Mouse (Mus musculus): Measurements from ENCODE around the gene Shb.

Gene Shb

DNA sequence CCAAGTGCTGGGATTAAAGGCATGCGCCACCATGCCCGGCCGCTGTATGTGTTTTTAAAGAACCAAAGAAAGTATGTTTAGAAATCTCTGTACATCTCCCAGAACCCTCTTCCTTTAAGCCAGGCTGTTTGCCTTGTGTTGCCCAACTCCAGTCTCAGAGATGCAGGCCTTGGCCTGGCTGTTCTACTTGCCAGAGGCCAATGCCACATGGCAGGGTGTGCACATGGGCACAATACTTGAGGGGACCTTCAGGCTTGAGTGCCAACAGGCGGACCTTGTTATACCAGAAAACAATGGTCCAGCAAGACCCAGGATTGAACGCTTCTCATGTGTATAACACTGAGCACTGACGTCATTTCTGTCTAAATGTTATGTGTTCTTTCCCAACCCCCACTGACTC is 27.1 kb downstream of the Shb start:
- DNase-seq (ENCODE audit: low spot score), result no peak

DNA sequence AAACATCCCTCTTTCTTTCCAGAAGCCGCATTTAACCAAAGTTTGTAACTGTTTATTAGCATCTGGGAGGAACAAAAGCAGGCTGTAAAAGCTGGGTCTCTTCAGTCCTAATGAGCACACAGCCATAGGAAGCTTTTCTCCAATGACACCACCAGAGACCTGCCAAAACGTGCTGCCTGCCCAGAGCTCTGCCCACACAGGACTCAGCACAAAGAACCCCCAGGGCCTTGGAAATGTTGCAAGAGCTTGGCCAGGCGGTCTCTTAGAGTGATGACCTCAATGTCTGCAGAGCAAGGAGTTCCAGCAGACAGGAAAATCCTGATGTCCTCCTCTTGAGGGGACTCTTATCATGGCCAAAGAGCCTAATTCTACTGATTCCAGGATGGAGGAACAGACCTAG is 28.5 kb downstream of the Shb start:
- peak; percentile 46 for DNase-seq (ENCODE audit: low spot score)

- DNase-seq (ENCODE audit: low spot score), result no peak
Measured at GRCm38 (mm10) chr4:45503380-45503779, 28.9 kb downstream of the Shb start.

- DNase-seq (ENCODE audit: low spot score), result no peak
Measured at GRCm38 (mm10) chr4:45502002-45502401, 30.3 kb downstream of the Shb start.

DNA sequence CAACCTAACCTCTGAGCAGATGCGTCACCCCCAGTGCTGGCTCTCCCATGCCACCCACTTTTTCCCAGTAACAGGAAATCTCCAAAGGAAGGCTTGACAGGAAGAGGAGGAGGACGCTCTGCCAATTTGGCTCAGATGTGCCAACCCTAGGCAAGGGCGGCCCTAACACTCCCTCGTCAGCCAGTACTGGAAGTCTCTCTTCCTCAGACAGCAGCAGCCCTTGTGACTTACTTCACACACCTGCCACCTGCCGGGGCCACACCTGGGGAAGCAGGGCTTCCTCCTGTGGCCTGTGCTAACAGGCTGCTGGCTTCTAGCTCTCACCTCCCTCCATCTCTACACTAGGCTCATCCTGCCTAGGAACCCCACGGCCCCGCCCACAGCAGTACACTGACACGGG is 31.9 kb downstream of the Shb start:
- no peak for DNase-seq (ENCODE audit: low spot score)

DNA sequence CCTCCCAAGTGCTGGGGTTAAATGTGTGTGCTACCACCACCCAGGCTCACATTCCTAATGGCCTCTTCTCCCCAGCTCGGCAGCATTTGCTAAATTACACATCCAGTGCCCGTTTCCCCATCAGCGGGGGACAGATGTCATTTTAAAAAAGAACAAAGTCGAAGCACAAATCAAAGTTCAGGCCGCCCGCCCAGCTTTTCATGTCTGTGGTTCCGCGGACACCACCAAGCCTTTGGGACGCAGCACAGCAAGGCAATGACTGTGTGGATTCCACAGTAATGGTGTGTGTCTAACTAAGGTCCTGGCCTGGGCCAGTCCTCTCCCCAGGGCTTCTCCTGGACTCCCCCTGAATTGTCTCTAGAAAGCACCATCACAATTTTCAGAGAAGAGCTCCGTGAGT is 32.7 kb downstream of the Shb start:
- no peak for DNase-seq (ENCODE audit: low spot score)

- no peak for DNase-seq (ENCODE audit: low spot score)
Measured at GRCm38 (mm10) chr4:45499081-45499480, 33.2 kb downstream of the Shb start.

DNA sequence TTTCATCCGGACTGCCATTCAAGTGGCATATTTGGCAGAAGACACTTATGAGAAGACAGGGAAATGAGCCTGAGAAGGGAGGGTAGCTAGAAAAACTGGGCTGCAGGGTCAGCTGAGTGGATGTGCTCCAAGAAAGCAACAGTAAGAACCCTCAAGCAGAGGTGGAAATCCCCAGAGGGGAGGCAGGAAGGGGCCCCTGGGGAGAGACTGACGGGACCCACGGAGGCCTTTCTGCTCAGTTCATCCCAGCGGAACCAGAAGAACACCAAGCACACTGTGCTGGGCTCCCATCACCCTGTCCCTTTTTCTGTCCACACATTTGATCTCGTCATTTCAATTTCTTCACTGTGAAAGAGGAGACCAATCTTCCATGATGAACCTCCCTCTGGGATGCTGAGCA is 33.9 kb downstream of the Shb start:
- no peak for DNase-seq (ENCODE audit: low spot score)

GRCm38 (mm10) chr4:45497282-45497681 is 35.0 kb downstream of the Shb start:
- DNase-seq (ENCODE audit: low spot score), result no peak

GRCm38 (mm10) chr4:45495531-45496201 is 36.6 kb downstream of the Shb start:
- no peak for DNase-seq (ENCODE audit: low spot score)

GRCm38 (mm10) chr4:45493786-45494400 is 38.4 kb downstream of the Shb start:
- no peak for DNase-seq (ENCODE audit: low spot score)

- DNase-seq (ENCODE audit: low spot score), result no peak
Measured at GRCm38 (mm10) chr4:45493118-45493517, 39.2 kb downstream of the Shb start.

GRCm38 (mm10) chr4:45492681-45493081 is 39.6 kb downstream of the Shb start:
- no peak for DNase-seq (ENCODE audit: low spot score)

DNA sequence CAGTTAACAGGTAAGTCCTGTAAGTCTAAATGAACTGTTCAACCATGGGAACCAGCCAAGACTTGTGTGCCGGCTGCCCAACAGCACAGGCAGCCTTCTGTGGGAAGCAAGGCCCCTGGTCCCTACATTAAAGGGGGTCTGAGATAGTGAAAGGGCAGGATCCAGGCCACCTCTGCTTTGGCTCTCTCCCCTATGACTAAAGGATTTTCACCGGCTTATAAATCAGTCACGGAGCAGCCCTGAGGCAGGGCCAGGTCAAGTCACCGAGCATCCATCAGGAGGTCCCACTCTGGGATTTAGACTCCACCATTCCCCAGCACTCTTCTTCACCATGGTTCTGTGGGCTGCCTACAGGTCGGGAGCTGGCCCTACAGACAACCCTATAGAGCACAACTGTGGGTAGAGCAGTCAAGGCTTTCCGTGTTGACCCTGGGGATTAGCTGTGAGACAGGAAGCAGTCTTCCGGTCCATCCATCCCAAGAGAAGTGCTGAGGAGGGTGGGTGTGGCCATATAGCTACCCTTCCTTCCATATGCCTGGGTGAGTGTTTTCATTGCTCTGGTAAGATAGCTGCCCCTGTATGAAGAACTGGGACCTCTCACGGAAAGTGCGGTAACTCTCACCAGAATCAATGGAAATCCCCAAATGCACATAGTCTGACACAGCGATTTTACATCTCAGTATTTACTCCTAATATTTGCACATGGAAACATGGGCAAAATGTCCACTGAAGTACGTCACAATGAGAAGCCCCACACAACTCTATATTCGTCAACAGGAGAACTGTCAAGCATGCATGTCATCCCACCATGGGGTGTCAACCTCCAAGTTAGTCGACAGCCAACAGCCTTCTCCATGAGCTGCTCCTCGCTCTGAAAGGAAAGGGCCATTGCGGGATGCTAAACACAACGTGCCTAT is 40.3 kb downstream of the Shb start:
- DNase-seq (ENCODE audit: low spot score), result no peak

- DNase-seq (ENCODE audit: low spot score), result no peak
Measured at GRCm38 (mm10) chr4:45491119-45491679, 41.1 kb downstream of the Shb start.

DNA sequence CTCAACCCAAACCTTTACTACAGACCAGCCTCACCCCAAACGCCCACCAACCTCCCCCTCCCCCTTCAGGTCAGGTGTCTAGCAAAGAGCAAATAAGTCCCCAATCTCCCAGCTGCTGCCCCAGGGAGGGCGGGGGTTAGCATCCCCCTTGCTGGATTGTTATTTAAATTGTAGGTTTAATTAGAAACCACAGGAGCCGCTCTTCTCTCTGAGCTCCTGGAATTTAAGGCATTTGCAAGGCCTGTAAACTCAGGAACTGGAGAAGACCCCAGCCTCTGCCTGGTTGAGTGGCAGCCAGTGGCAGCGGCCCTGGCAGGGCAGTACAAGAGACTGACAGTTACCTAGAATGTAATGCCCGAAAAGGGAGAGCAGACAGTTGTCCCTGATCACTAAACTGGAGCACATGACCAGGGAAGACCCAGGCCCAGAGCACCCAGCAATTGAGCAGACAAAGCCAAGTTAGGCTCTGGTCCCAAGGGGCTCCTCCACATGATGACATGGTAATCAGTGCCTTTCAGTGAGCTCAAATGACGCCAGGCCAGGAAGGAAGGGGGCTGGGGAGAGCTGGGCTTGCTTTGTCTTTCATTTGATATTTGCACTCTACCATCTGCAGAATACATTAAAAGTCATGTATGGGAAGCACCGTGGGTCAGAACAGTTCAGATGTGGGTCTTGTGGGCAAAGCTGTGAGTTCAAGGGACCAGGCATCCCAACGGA is 42.1 kb downstream of the Shb start:
- DNase-seq (ENCODE audit: low spot score), result no peak

DNA sequence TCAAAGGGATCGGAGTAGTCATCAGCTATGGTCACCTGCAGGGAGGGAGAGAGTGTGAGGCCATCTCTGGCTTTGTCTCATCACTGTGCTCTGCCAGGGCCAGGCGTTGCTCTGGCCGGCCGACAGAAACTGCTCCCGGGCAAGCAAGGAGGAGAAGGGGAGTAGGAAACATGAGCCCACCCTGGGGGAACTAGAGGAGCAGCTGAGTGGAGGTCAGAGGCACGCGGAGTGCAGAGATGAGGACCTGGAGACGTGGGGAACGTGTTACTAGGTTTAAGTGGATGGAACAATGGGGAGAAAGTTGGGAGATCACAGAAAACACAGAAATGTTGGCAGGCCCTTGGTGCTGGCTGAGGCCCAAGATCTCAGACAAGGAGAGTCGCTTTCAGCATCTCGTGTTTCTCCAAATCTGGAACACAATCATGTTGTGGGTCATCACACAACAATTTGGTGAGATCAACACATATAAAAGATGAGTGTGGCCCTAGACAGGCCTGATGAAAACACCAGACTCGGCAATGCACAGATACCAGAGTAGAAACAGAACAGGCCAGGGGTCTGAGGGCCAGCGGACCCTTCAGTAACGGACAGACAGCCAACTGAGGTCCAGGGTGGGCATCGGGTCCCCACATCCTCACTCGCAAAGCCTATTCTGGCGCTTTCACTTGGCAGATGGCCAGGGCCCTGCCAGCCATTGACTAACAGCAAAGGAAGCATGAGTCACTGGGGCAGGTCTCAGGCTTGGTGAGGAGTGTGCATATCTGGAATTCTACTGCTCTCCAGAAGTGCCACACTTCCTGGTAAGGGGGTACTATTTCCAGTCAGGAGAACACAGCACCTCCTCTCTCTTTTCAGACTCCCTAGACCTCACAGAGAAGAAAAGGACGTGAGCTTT is 42.9 kb downstream of the Shb start:
- peak; percentile 65 for DNase-seq (ENCODE audit: low spot score)

- peak; percentile 54 for DNase-seq (ENCODE audit: low spot score)
Measured at GRCm38 (mm10) chr4:45487681-45488081, 44.6 kb downstream of the Shb start.

DNA sequence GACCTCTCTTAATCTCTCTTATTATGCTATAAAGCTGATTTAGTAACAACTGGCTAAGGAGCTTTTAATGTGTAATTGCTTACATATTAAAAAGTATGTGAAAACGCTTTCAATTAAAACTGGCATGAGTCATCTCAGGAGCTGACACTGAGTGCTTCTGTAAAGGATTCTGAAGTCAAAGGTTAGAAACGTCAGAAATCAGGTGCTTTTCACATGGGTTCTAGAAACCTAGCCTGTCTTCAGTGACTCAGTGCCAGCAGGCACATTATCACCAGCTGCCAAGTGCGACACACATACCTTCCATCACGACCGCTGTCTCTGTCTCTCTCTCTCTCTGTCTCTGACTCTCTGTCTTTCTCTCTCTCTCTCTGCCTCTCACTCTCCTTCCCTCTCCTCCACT is 47.2 kb downstream of the Shb start:
- no peak for DNase-seq (ENCODE audit: low spot score)

DNA sequence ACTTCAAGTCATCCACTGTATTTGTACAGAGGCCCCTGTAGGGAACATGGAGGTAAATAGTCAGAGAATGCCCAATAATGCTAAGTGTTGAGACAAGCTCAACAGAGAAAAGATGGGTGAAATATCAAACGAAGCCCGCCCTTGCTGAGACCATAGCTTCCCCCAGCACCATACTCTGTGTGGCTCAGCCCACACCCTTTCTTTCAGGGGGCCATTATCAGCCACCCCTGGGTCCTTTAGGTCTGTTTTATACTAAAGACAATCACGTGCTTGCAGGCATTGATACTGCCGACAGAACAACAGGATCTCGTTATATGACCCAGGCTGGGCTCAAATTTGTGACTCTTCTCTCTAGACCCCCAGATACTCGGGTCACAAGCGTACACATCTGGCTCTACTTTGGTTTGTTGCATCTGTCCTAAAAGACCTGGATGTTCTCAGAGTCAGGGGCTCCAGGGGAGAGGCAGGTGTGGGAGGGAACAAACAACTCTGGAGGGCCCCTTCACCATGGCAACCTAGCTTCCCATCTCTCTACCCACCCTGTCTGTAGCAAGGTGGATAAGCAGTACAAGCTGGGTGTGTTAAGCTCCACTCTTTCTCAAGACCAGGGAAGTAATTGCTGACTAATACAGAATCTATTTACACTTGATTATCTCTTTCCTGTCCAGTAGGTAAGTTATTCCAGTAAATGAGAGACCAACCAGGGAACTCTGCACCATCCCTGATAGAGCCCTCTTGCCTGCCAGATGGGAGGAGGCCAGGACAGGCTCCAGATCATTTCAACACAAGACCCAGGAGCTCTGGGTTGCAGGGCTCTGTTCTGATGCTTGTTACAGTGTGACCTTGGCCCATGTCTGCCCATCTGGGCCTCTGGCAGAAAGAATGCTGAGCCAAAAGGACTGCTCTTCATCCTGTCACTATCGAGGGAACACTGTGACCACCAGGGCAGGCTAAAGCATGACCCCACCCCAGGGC is 48.7 kb downstream of the Shb start:
- peak; percentile 70 for DNase-seq (ENCODE audit: low spot score)
